Mouse (Mus musculus): Measurements from ENCODE around the gene Gm13290.
"Not testable (repeated sequence)": the region's sequence is repeated elsewhere in the genome, so short reads cannot be mapped to it uniquely, and the experiment has no call there.

Gene Gm13290

DNA sequence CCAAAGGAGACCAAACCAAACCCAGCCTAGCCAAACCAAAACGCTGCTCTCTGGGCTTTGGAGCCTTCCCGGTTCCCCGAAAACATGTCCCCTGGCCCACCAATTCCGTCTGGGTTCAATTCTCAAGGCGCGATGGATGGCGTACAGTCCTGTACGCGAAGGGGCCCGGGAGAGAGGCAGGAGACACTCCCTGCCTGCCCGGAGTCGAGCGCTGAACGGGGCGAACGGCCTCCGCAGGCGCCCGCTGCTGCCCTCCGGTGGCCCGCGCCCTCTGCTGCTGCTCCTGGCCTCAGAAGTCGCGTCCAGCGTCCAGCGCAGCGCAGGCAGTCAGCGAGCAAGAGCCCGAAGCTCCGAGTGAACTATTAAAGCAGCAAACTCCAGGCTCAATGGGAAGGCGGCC, 8.7 kb downstream of the Gm13290 start:
- not testable (repeated sequence) for DNase-seq

DNA sequence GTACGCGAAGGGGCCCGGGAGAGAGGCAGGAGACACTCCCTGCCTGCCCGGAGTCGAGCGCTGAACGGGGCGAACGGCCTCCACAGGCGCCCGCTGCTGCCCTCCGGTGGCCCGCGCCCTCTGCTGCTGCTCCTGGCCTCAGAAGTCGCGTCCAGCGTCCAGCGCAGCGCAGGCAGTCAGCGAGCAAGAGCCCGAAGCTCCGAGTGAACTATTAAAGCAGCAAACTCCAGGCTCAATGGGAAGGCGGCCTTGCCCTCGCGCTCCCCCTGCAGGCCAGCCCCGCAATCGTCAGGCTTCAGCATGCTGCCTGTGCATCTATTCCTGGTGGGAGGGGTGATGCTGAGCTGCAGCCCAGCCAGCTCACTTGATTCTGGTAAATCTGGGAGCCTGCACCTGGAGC, 11.8 kb downstream of the Gm13290 start, which contains the start of gene Gm13276:
TSS of gene Gm13276 (plus strand) at position 301 of the 400 bp plus-strand sequence.
- DNase-seq = not testable (repeated sequence)

DNA sequence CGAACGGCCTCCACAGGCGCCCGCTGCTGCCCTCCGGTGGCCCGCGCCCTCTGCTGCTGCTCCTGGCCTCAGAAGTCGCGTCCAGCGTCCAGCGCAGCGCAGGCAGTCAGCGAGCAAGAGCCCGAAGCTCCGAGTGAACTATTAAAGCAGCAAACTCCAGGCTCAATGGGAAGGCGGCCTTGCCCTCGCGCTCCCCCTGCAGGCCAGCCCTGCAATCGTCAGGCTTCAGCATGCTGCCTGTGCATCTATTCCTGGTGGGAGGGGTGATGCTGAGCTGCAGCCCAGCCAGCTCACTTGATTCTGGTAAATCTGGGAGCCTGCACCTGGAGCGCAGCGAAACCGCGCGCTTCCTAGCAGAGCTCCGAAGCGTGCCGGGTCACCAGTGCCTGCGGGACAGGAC, 14.8 kb downstream of the Gm13290 start, which contains the start of gene Gm13277:
TSS of gene Gm13277 (plus strand) at position 231 of the 400 bp plus-strand sequence.
- peak; percentile 48 for DNase-seq

DNA sequence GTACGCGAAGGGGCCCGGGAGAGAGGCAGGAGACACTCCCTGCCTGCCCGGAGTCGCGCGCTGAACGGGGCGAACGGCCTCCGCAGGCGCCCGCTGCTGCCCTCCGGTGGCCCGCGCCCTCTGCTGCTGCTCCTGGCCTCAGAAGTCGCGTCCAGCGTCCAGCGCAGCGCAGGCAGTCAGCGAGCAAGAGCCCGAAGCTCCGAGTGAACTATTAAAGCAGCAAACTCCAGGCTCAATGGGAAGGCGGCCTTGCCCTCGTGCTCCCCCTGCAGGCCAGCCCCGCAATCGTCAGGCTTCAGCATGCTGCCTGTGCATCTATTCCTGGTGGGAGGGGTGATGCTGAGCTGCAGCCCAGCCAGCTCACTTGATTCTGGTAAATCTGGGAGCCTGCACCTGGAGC, 17.6 kb downstream of the Gm13290 start, which contains the start of gene Gm13278:
TSS of gene Gm13278 (plus strand) at position 301 of the 400 bp plus-strand sequence.
- DNase-seq = not testable (repeated sequence)

DNA sequence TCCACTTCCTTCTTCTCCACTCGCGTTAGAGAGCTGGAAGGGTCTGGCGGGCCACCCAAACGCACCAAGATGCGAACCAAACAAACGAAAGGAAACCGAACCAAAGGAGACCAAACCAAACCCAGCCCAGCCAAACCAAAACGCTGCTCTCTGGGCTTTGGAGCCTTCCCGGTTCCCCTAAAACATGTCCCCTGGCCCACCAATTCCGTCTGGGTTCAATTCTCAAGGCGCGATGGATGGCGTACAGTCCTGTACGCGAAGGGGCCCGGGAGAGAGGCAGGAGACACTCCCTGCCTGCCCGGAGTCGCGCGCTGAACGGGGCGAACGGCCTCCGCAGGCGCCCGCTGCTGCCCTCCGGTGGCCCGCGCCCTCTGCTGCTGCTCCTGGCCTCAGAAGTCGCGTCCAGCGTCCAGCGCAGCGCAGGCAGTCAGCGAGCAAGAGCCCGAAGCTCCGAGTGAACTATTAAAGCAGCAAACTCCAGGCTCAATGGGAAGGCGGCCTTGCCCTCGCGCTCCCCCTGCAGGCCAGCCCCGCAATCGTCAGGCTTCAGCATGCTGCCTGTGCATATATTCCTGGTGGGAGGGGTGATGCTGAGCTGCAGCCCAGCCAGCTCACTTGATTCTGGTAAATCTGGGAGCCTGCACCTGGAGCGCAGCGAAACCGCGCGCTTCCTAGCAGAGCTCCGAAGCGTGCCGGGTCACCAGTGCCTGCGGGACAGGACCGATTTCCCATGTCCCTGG, 20.5 kb downstream of the Gm13290 start, which contains the start of gene Gm13275:
TSS of gene Gm13275 (plus strand) at position 552 of the 740 bp plus-strand sequence.
- DNase-seq = peak; percentile 6

DNA sequence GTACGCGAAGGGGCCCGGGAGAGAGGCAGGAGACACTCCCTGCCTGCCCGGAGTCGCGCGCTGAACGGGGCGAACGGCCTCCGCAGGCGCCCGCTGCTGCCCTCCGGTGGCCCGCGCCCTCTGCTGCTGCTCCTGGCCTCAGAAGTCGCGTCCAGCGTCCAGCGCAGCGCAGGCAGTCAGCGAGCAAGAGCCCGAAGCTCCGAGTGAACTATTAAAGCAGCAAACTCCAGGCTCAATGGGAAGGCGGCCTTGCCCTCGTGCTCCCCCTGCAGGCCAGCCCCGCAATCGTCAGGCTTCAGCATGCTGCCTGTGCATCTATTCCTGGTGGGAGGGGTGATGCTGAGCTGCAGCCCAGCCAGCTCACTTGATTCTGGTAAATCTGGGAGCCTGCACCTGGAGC, 23.5 kb downstream of the Gm13290 start, which contains the start of gene Gm13279:
TSS of gene Gm13279 (plus strand) at position 301 of the 400 bp plus-strand sequence.
- DNase-seq = not testable (repeated sequence)

DNA sequence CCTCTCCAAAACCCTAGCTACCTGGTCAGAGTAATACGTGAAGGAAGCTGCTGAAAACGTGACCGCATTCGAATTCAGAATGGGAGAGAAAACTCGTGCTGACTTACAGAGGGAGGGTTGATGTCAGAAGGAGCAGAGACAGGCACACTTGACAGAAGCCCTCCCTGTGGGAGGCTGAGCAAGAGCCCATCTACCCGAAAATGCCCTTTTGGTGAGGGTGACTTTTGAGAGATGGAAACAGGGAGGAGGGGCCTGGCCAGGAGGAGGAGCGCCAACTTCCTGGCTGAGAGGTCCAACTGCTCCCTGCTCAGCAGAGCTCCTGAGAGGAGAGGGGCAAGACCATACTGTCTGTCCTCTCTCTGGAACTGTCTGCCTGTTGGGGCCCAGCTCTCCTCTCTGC, 25.7 kb downstream of the Gm13290 start, which contains the start of gene Gm13285:
TSS of gene Gm13285 (plus strand) at position 301 of the 400 bp plus-strand sequence.
- not testable (repeated sequence) for DNase-seq

DNA sequence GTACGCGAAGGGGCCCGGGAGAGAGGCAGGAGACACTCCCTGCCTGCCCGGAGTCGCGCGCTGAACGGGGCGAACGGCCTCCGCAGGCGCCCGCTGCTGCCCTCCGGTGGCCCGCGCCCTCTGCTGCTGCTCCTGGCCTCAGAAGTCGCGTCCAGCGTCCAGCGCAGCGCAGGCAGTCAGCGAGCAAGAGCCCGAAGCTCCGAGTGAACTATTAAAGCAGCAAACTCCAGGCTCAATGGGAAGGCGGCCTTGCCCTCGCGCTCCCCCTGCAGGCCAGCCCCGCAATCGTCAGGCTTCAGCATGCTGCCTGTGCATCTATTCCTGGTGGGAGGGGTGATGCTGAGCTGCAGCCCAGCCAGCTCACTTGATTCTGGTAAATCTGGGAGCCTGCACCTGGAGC, 29.3 kb downstream of the Gm13290 start, which contains the start of gene Gm13287:
TSS of gene Gm13287 (plus strand) at position 301 of the 400 bp plus-strand sequence.
- DNase-seq = not testable (repeated sequence)

DNA sequence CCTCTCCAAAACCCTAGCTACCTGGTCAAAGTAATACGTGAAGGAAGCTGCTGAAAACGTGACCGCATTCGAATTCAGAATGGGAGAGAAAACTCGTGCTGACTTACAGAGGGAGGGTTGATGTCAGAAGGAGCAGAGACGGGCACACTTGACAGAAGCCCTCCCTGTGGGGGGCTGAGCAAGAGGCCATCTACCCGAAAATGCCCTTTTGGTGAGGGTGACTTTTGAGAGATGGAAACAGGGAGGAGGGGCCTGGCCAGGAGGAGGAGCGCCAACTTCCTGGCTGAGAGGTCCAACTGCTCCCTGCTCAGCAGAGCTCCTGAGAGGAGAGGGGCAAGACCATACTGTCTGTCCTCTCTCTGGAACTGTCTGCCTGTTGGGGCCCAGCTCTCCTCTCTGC, 31.6 kb downstream of the Gm13290 start, which contains the start of gene Gm13288:
TSS of gene Gm13288 (plus strand) at position 301 of the 400 bp plus-strand sequence.
- DNase-seq = not testable (repeated sequence)

DNA sequence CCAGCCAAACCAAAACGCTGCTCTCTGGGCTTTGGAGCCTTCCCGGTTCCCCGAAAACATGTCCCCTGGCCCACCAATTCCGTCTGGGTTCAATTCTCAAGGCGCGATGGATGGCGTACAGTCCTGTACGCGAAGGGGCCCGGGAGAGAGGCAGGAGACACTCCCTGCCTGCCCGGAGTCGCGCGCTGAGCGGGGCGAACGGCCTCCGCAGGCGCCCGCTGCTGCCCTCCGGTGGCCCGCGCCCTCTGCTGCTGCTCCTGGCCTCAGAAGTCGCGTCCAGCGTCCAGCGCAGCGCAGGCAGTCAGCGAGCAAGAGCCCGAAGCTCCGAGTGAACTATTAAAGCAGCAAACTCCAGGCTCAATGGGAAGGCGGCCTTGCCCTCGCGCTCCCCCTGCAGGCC, 32.1 kb downstream of the Gm13290 start:
- DNase-seq = not testable (repeated sequence)

DNA sequence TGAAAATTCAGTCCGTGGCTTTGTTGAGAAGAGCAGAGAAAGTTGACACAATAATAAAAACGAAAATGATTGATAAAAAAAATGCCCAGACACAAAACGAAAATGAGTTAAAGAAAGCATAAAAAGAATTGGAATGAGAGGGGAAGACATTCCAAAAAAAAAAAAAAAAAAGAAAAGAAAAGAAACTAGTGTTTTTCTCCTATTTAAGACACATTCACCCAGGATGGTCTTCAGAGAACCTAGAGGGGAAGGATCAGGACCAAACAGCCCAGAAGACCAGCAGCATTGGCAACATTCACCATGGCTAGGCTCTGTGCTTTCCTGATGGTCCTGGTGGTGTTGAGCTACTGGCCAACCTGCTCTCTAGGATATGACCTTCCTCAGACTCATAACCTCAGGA, 42.3 kb downstream of the Gm13290 start, which contains the start of gene Ifna7:
TSS of gene Ifna7 (plus strand) at position 301 of the 400 bp plus-strand sequence.
- DNase-seq = no peak

DNA sequence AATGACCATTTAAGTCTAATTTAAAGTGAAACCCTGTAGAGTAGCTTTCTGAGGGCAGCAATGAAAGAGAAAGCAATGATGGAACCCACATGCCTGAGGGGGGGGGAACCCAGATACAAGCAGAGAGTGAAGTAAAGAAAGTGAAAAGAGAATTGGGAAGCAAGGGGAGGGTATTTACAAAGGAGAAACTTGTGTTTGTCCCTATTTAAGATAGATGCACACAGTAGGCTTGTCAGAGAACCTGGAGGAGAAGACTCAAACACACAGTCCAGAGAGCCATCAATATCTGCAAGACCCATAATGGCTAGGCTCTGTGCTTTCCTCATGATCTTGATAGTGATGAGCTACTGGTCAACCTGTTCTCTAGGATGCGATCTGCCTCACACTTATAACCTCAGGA, 46.0 kb downstream of the Gm13290 start, which contains the start of gene Ifna11:
TSS of gene Ifna11 (plus strand) at position 301 of the 400 bp plus-strand sequence.
- DNase-seq = no peak

DNA sequence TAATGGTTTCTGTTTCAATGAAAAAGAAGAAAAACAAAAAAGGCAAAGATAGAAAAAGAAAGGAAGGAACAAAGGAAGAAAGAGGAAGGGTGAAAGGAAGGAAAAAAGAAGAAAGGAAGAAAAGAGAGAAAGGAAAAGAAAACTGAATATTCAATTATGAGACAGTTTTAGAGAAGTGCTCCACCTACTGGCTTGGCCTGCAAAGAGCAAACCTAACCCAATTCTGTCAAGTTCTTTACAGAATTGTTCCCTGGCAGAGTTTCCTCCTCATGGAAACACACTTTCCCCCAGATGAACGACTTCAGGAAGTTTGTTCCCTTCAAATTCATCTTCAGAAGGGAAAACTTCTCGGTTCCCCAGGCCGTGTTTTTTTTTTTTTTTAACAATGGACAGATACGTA, 49.4 kb downstream of the Gm13290 start:
- DNase-seq = no peak

All from right cerebral cortex, postnatal 14 days (tissue).